Mouse (Mus musculus): ENCODE results near the gene Sms. TPM values are rescaled to one million over a fixed set of nuclear protein-coding genes. Genes with fewer than 3 reads are reported as not detected.

The Sms gene
- 16.1 and 16.2 TPM in 2 replicates for polyA plus RNA-seq (2012; rRNA removed)

DNA sequence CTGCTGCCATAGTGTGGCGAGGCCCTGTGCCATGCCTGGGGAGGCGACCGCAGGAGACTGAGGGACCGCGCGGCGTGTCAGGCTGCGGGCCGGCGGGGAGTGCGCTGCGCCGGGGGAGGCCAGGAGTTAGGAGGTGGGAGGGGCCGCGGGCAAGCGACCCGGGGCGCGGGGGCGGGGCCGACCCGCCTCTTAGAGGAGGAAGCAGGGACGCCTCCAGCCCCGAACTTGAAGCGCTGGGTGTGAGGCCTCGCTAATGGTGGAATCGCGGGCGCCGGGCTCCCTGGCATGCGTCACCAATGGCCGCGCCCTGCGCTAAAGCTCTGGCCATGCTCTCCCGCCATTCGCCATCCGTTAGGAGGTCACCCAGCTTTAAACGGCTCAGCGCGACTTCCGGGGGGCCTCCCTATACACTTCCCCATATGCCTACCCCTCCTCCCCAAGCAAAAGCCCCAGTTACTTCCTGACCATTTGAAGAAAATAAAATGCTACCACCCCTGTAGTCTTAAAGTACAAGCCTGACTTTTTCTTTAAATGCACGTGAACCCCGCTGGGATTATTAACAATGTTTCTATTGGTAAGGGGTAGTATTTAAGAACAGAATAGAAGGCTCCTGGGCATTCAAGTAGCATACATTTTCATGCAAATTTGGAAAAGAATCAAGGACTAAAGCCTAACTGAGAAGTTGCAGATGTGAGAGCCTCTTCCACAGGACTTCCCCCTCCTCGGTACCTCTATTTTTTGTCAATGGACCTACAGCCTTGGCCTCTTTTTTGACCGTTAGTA, at the start of gene Sms:
Sms (minus strand) TSS at position 344 of the 783 bp plus-strand sequence.
- TF ChIP-seq CTCF (IDR thresholded peaks at IDR 0.05; ENCODE audit: extremely low read depth, insufficient read depth, insufficient read length, insufficient replicate concordance) = no peak
- peak; percentile 5; the same call in 1 of the 2 replicates for TF ChIP-seq POLR2A (IDR thresholded peaks at IDR 0.05; ENCODE audit: low read depth, low read length)
- peak; percentile 26 to 62 for DNase-seq (ENCODE audit: low read depth in 1 of 2, low spot score in 2 of 2)
- WGBS = 27% methylated on average over 42 of the region's 45 CpGs
- Histone ChIP-seq H3K4me1 (ENCODE audit: control insufficient read depth, insufficient read depth, insufficient read length) (peaks cover 4% of the 10 kb centered on the region; the same call in 1 of the 2 replicates), H3K27me3 (ENCODE audit: control insufficient read depth, insufficient read depth, low read length) (no peaks in the 10 kb centered on the region), H3K36me3 (ENCODE audit: control insufficient read depth, insufficient read depth, low read length) (no peaks in the 10 kb centered on the region), H3K27ac (ENCODE audit: insufficient read depth, low read length) (peak within 1 kb of the TSS; percentile 90), H3K4me3 (ENCODE audit: extremely low read depth, insufficient read depth, insufficient read length) (peak within 1 kb of the TSS; percentile 66)

DNA sequence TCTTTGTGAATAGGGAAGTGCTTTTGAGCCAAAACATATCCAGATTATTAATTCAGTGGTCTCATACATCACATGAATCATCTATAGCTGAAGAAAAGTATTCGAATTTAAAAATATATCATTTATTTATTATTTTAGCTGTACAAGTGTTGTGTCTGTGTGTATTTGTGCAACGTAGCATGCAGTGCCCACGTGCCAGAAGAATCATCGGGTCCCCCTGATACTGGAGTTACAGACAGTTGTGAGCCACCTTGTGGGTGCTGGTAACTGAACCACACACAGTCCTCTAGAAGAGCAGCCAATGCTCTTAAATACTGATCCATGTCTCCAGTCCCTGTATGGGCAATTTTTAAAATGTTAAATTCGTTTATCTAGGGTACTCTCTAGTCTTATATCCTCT, 14.3 kb upstream of the Sms start:
- Histone ChIP-seq H3K27ac (ENCODE audit: insufficient read depth, low read length) (no peak overlapping the region), H3K4me3 (ENCODE audit: extremely low read depth, insufficient read depth, insufficient read length) (no peak overlapping the region), H3K27me3 (ENCODE audit: control insufficient read depth, insufficient read depth, low read length) (no peaks in the 10 kb centered on the region), H3K36me3 (ENCODE audit: control insufficient read depth, insufficient read depth, low read length) (no peaks in the 10 kb centered on the region), H3K4me1 (ENCODE audit: control insufficient read depth, insufficient read depth, insufficient read length) (no peaks in the 10 kb centered on the region)
- 61% methylated on average over 5 of the region's 5 CpGs for WGBS
- TF ChIP-seq CTCF (IDR thresholded peaks at IDR 0.05; ENCODE audit: extremely low read depth, insufficient read depth, insufficient read length, insufficient replicate concordance) = no peak
- no peak for DNase-seq (ENCODE audit: low read depth in 1 of 2, low spot score in 2 of 2)

DNA sequence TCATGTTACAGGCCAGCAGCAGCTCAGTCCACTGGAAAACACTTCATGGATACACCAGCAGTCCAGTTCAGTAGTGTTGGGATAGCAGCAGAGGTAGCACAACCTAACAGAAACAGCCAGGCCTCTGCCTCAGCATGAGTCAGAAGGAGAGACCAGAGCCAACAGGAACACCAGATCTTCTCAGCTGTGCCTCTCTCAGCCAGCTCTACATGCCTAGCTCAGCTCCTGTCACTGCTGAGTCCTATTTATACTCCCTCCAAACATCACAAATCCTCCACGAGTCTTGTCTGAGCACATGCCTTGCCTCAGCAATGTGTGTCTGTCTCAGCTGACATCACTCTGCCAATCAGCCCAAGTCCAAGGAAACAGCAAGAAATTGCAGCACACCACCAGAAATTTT, 12.4 kb upstream of the Sms start:
- Histone ChIP-seq H3K27me3 (ENCODE audit: control insufficient read depth, insufficient read depth, low read length) (no peaks in the 10 kb centered on the region), H3K4me3 (ENCODE audit: extremely low read depth, insufficient read depth, insufficient read length) (no peak overlapping the region), H3K36me3 (ENCODE audit: control insufficient read depth, insufficient read depth, low read length) (no peaks in the 10 kb centered on the region), H3K4me1 (ENCODE audit: control insufficient read depth, insufficient read depth, insufficient read length) (no peaks in the 10 kb centered on the region), H3K27ac (ENCODE audit: insufficient read depth, low read length) (no peak overlapping the region)
- WGBS = 84% methylated on average over 1 of the region's 1 CpGs
- no peak for TF ChIP-seq CTCF (IDR thresholded peaks at IDR 0.05; ENCODE audit: extremely low read depth, insufficient read depth, insufficient read length, insufficient replicate concordance)
- no peak for TF ChIP-seq POLR2A (IDR thresholded peaks at IDR 0.05; ENCODE audit: low read depth, low read length)
- DNase-seq (ENCODE audit: low read depth in 1 of 2, low spot score in 2 of 2) = no peak

DNA sequence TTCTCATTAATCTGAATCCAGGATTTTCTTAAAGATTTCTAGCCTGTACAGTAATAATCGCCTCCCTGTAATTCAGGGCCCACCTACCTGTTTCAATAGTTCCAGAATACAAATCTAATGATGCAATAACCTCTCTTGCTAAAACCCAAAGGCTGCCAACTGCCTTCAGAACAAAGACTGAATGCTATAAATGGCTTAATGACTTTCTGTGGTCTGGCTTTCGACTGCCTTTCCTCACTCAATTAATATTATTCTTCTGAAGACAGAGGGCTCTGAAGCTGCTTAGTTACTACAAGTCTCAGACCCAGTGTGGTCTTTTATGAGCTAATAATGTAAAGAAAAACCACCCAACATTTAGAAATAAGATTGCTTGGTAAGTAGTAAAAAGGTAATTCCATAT, 9.8 kb upstream of the Sms start:
- H3K27me3 ChIP-seq (ENCODE audit: control insufficient read depth, insufficient read depth, low read length) = no peaks in the 10 kb centered on the region
- TF ChIP-seq POLR2A (IDR thresholded peaks at IDR 0.05; ENCODE audit: low read depth, low read length) (no peak), CTCF (IDR thresholded peaks at IDR 0.05; ENCODE audit: extremely low read depth, insufficient read depth, insufficient read length, insufficient replicate concordance) (no peak)
- H3K4me3 ChIP-seq (ENCODE audit: extremely low read depth, insufficient read depth, insufficient read length) = no peak overlapping the region
- no peaks in the 10 kb centered on the region for H3K4me1 ChIP-seq (ENCODE audit: control insufficient read depth, insufficient read depth, insufficient read length)
- WGBS = 77% methylated on average over 2 of the region's 2 CpGs
- no peaks in the 10 kb centered on the region for H3K36me3 ChIP-seq (ENCODE audit: control insufficient read depth, insufficient read depth, low read length)
- no peak overlapping the region for H3K27ac ChIP-seq (ENCODE audit: insufficient read depth, low read length)
- DNase-seq (ENCODE audit: low read depth in 1 of 2, low spot score in 2 of 2) = no peak

DNA sequence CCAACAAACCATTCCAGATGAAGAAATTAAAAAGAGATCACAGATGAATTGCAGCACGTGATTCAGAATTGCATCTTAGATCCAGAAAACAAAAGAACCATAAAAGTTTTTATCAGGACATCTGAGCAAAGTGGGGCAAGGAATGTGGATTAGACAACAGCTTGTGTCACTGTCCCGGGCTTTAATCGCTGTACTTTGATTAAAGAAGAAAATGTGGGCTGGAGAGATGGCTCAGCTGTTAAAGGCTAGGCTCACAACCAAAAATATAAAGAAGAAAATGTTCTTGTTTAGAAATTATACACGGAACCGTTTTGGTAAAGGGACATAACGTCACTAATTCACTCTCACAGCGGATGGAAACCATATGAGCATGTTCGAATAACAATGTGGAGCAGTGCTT, 7.9 kb upstream of the Sms start:
- Histone ChIP-seq H3K4me3 (ENCODE audit: extremely low read depth, insufficient read depth, insufficient read length) (no peak overlapping the region), H3K27ac (ENCODE audit: insufficient read depth, low read length) (no peak overlapping the region), H3K36me3 (ENCODE audit: control insufficient read depth, insufficient read depth, low read length) (no peaks in the 10 kb centered on the region), H3K4me1 (ENCODE audit: control insufficient read depth, insufficient read depth, insufficient read length) (no peaks in the 10 kb centered on the region), H3K27me3 (ENCODE audit: control insufficient read depth, insufficient read depth, low read length) (no peaks in the 10 kb centered on the region)
- 84% methylated on average over 8 of the region's 8 CpGs for WGBS
- no peak for TF ChIP-seq POLR2A (IDR thresholded peaks at IDR 0.05; ENCODE audit: low read depth, low read length)
- DNase-seq (ENCODE audit: low read depth in 1 of 2, low spot score in 2 of 2) = no peak

DNA sequence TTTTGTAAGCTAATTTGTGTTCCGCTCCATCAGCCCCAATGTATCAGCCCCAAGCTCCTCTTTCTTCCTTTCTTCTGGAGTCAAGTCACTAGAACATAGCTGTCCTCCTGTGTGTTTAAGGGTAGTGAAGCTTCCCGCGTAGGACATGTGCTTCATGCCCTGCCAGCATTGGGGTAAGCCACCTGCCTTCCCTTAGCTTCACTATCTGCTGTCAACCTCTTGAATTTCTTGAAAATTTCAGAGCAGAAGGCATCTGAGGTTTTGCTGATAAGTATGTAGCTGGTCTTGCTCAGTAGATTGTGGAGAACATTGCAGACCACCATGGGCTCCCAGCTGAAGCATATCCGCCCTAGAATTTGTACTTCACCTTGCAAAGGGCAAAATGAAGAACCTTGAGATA, 1.1 kb upstream of the Sms start:
- Histone ChIP-seq H3K36me3 (ENCODE audit: control insufficient read depth, insufficient read depth, low read length) (no peaks in the 10 kb centered on the region), H3K27ac (ENCODE audit: insufficient read depth, low read length) (no peak overlapping the region), H3K4me3 (ENCODE audit: extremely low read depth, insufficient read depth, insufficient read length) (no peak overlapping the region), H3K4me1 (ENCODE audit: control insufficient read depth, insufficient read depth, insufficient read length) (peaks cover 4% of the 10 kb centered on the region; the same call in 1 of the 2 replicates), H3K27me3 (ENCODE audit: control insufficient read depth, insufficient read depth, low read length) (no peaks in the 10 kb centered on the region)
- WGBS = 90% methylated on average over 4 of the region's 4 CpGs
- TF ChIP-seq POLR2A (IDR thresholded peaks at IDR 0.05; ENCODE audit: low read depth, low read length) = no peak
- no peak for TF ChIP-seq CTCF (IDR thresholded peaks at IDR 0.05; ENCODE audit: extremely low read depth, insufficient read depth, insufficient read length, insufficient replicate concordance)
- DNase-seq (ENCODE audit: low read depth in 1 of 2, low spot score in 2 of 2) = no peak
